Mouse (Mus musculus): ENCODE measurements around the gene Flnb.
A peak's percentile ranks its signal among the peaks of the same experiment; 100 is the strongest.

Flnb gene

GRCm38 (mm10) chr14:7862226-7862625 lies 44.5 kb downstream of the Flnb start:
- peak; percentile 80 for DNase-seq (ENCODE audit: low read depth)

GRCm38 (mm10) chr14:7863199-7863598 lies 45.4 kb downstream of the Flnb start:
- no peak for DNase-seq (ENCODE audit: low read depth)

- DNase-seq (ENCODE audit: low read depth) = no peak
Observed at GRCm38 (mm10) chr14:7863871-7864505, 46.2 kb downstream of the Flnb start.

- no peak for DNase-seq (ENCODE audit: low read depth)
Observed at GRCm38 (mm10) chr14:7864506-7864899, 46.7 kb downstream of the Flnb start.

GRCm38 (mm10) chr14:7867224-7867623 lies 49.5 kb downstream of the Flnb start:
- no peak for DNase-seq (ENCODE audit: low read depth)

- DNase-seq (ENCODE audit: low read depth) = no peak
Observed at GRCm38 (mm10) chr14:7867841-7868240, 50.1 kb downstream of the Flnb start.

- DNase-seq (ENCODE audit: low read depth) = no peak
Observed at GRCm38 (mm10) chr14:7869796-7870195, 52.0 kb downstream of the Flnb start.

- DNase-seq (ENCODE audit: low read depth) = peak; percentile 65
Observed at GRCm38 (mm10) chr14:7873552-7873951, 55.8 kb downstream of the Flnb start.

GRCm38 (mm10) chr14:7874495-7874894 lies 56.7 kb downstream of the Flnb start:
- no peak for DNase-seq (ENCODE audit: low read depth)

- DNase-seq (ENCODE audit: low read depth) = peak; percentile 78
Observed at GRCm38 (mm10) chr14:7877957-7878356, 60.2 kb downstream of the Flnb start.

GRCm38 (mm10) chr14:7880389-7880788 lies 62.6 kb downstream of the Flnb start:
- peak; percentile 73 for DNase-seq (ENCODE audit: low read depth)

GRCm38 (mm10) chr14:7881533-7881932 lies 63.8 kb downstream of the Flnb start:
- DNase-seq (ENCODE audit: low read depth) = no peak

GRCm38 (mm10) chr14:7882050-7882449 lies 64.3 kb downstream of the Flnb start:
- no peak for DNase-seq (ENCODE audit: low read depth)

GRCm38 (mm10) chr14:7884158-7884557 lies 66.4 kb downstream of the Flnb start:
- peak; percentile 41 for DNase-seq (ENCODE audit: low read depth)

GRCm38 (mm10) chr14:7884841-7885240 lies 67.1 kb downstream of the Flnb start:
- DNase-seq (ENCODE audit: low read depth) = no peak

GRCm38 (mm10) chr14:7885540-7885939 lies 67.8 kb downstream of the Flnb start:
- DNase-seq (ENCODE audit: low read depth) = no peak

- DNase-seq (ENCODE audit: low read depth) = no peak
Observed at GRCm38 (mm10) chr14:7886008-7886407, 68.3 kb downstream of the Flnb start.

- no peak for DNase-seq (ENCODE audit: low read depth)
Observed at GRCm38 (mm10) chr14:7887171-7887570, 69.4 kb downstream of the Flnb start.

- DNase-seq (ENCODE audit: low read depth) = no peak
Observed at GRCm38 (mm10) chr14:7888294-7888693, 70.5 kb downstream of the Flnb start.

GRCm38 (mm10) chr14:7888811-7889651 lies 71.3 kb downstream of the Flnb start:
- peak; percentile 80 for DNase-seq (ENCODE audit: low read depth)

- DNase-seq (ENCODE audit: low read depth) = peak; percentile 82
Observed at GRCm38 (mm10) chr14:7889834-7890233, 72.1 kb downstream of the Flnb start.

GRCm38 (mm10) chr14:7891401-7891800 lies 73.6 kb downstream of the Flnb start:
- DNase-seq (ENCODE audit: low read depth) = no peak

GRCm38 (mm10) chr14:7896126-7896525 lies 78.4 kb downstream of the Flnb start:
- DNase-seq (ENCODE audit: low read depth) = no peak

GRCm38 (mm10) chr14:7896699-7897098 lies 78.9 kb downstream of the Flnb start:
- no peak for DNase-seq (ENCODE audit: low read depth)
